Mouse (Mus musculus): ENCODE results near the gene Vwa1. TPM values are rescaled to one million over a fixed set of nuclear protein-coding genes. Genes with fewer than 3 reads are reported as not detected.

Gene Vwa1
- total and polyA plus RNA-seq, 3 experiments, result 0.13 to 1.8 (median 0.15) TPM

GRCm38 (mm10) chr4:155788300-155788699 is 13.8 kb upstream of the Vwa1 start:
- H3K79me2 ChIP-seq (replicated peaks; ENCODE audit: control insufficient read depth, extremely low read depth, insufficient read depth, poor library complexity, severe bottlenecking), result no peaks in the 10 kb centered on the region
- H3K4me2 ChIP-seq (ENCODE audit: insufficient read depth, low read depth, poor library complexity, severe bottlenecking), result no peak overlapping the region
- H3K27me3 ChIP-seq (replicated peaks), result peaks cover 36% of the 10 kb centered on the region
- H3K4me1 ChIP-seq (ENCODE audit: control insufficient read depth in 1 of 2, insufficient read depth in 2 of 2), result peaks cover 2 to 16% of the 10 kb centered on the region in 2 experiments; a peak in 3 of 4 replicates
- TF ChIP-seq HCFC1 (IDR thresholded peaks at IDR 0.05; ENCODE audit: low read depth, low read length), result no peak
- TF ChIP-seq RAD21 (IDR thresholded peaks at IDR 0.05; ENCODE audit: low read depth, low read length), result no peak
- TF ChIP-seq CHD2 (IDR thresholded peaks at IDR 0.05; ENCODE audit: low read length), result no peak
- TF ChIP-seq NRF1 (IDR thresholded peaks at IDR 0.05; ENCODE audit: low read depth, low read length), result no peak
- no peak overlapping the region for H3K9ac ChIP-seq (ENCODE audit: insufficient read depth, low read depth)
- H3K27ac ChIP-seq (ENCODE audit: insufficient read depth, low read depth), result no peak overlapping the region
- H3K4me3 ChIP-seq (replicated peaks in 1 of 3; ENCODE audit: low read depth in 2 of 3, low read length in 2 of 3, poor library complexity in 1 of 3), result no peak overlapping the region
- no peaks in the 10 kb centered on the region for H3K36me3 ChIP-seq (replicated peaks in 1 of 2; ENCODE audit: control insufficient read depth in 1 of 2, insufficient read depth in 1 of 2, low read length in 1 of 2)
- no peak for DNase-seq (ENCODE audit: extremely low read depth)
- in situ Hi-C loops (cut with MboI; ENCODE audit: low pct_ligation_motif_present, low pct_unique_long_range_greater_than_20kb, low sequenced_read_pairs) (no loop called here), dilution Hi-C loops (cut with MboI; ENCODE audit: extremely low pct_ligation_motif_present, extremely low pct_unique_long_range_greater_than_20kb, low sequenced_read_pairs) (no loop called here)
- H3K9me3 ChIP-seq (replicated peaks; ENCODE audit: low read length), result no peaks in the 10 kb centered on the region

- Histone ChIP-seq H3K9me3 (replicated peaks; ENCODE audit: low read length) (no peaks in the 10 kb centered on the region), H3K4me2 (ENCODE audit: insufficient read depth, low read depth, poor library complexity, severe bottlenecking) (peak within 1 kb of the TSS; percentile 89; the same call in 1 of the 2 replicates), H3K4me3 (replicated peaks in 1 of 3; ENCODE audit: low read depth in 2 of 3, low read length in 2 of 3, poor library complexity in 1 of 3) (no peak within 1 kb of the TSS), H3K27me3 (replicated peaks) (peaks cover 27% of the 10 kb centered on the region), H3K4me1 (ENCODE audit: control insufficient read depth in 1 of 2, insufficient read depth in 2 of 2) (peaks cover 2 to 18% of the 10 kb centered on the region in 2 experiments; a peak in 3 of 4 replicates), H3K79me2 (replicated peaks; ENCODE audit: control insufficient read depth, extremely low read depth, insufficient read depth, poor library complexity, severe bottlenecking) (no peaks in the 10 kb centered on the region), H3K9ac (ENCODE audit: insufficient read depth, low read depth) (no peak within 1 kb of the TSS), H3K36me3 (replicated peaks in 1 of 2; ENCODE audit: control insufficient read depth in 1 of 2, insufficient read depth in 1 of 2, low read length in 1 of 2) (no peaks in the 10 kb centered on the region), H3K27ac (ENCODE audit: insufficient read depth, low read depth) (no peak within 1 kb of the TSS)
- in situ Hi-C loops (cut with MboI; ENCODE audit: low pct_ligation_motif_present, low pct_unique_long_range_greater_than_20kb, low sequenced_read_pairs), result no loop called here
- TF ChIP-seq CTCF (conservative IDR thresholded peaks at IDR 0.05 in 1 of 2, IDR thresholded peaks at IDR 0.05 in 1 of 2; ENCODE audit: low read depth in 2 of 2, low read length in 2 of 2) (peak in 1 of 2 experiments; percentile 26; a peak in 3 of 4 replicates), USF2 (conservative IDR thresholded peaks at IDR 0.05; ENCODE audit: low read depth, low read length) (no peak)
- no peak for DNase-seq (ENCODE audit: extremely low read depth)
- dilution Hi-C loops (cut with MboI; ENCODE audit: extremely low pct_ligation_motif_present, extremely low pct_unique_long_range_greater_than_20kb, low sequenced_read_pairs), result no loop called here
These were observed 11.3 kb upstream of the Vwa1 start, which contains the start of gene Tmem88b for GRCm38 (mm10) chr4:155785819-155786218. Tmem88b (minus strand) TSS chr4:155785874.

GRCm38 (mm10) chr4:155785246-155785645 is 10.7 kb upstream of the Vwa1 start:
- Histone ChIP-seq H3K4me1 (ENCODE audit: control insufficient read depth in 1 of 2, insufficient read depth in 2 of 2) (peaks cover 0 to 19% of the 10 kb centered on the region in 2 experiments; a peak in 2 of 4 replicates), H3K9ac (ENCODE audit: insufficient read depth, low read depth) (no peak overlapping the region), H3K79me2 (replicated peaks; ENCODE audit: control insufficient read depth, extremely low read depth, insufficient read depth, poor library complexity, severe bottlenecking) (no peaks in the 10 kb centered on the region), H3K27ac (ENCODE audit: insufficient read depth, low read depth) (no peak overlapping the region), H3K27me3 (replicated peaks) (peaks cover 25% of the 10 kb centered on the region), H3K9me3 (replicated peaks; ENCODE audit: low read length) (no peaks in the 10 kb centered on the region), H3K4me3 (replicated peaks in 1 of 3; ENCODE audit: low read depth in 2 of 3, low read length in 2 of 3, poor library complexity in 1 of 3) (no peak overlapping the region), H3K4me2 (ENCODE audit: insufficient read depth, low read depth, poor library complexity, severe bottlenecking) (no peak overlapping the region), H3K36me3 (replicated peaks in 1 of 2; ENCODE audit: control insufficient read depth in 1 of 2, insufficient read depth in 1 of 2, low read length in 1 of 2) (no peaks in the 10 kb centered on the region)
- dilution Hi-C loops (cut with MboI; ENCODE audit: extremely low pct_ligation_motif_present, extremely low pct_unique_long_range_greater_than_20kb, low sequenced_read_pairs) (no loop called here), in situ Hi-C loops (cut with MboI; ENCODE audit: low pct_ligation_motif_present, low pct_unique_long_range_greater_than_20kb, low sequenced_read_pairs) (no loop called here)
- no peak for DNase-seq (ENCODE audit: extremely low read depth)
- TF ChIP-seq SIN3A (IDR thresholded peaks at IDR 0.05; ENCODE audit: low read length) (no peak), MAX (IDR thresholded peaks at IDR 0.05; ENCODE audit: low read length) (no peak), RCOR1 (conservative IDR thresholded peaks at IDR 0.05; ENCODE audit: low read depth, low read length) (no peak), IRF4 (IDR thresholded peaks at IDR 0.05; ENCODE audit: low read depth, low read length) (no peak), NRF1 (IDR thresholded peaks at IDR 0.05; ENCODE audit: low read depth, low read length) (no peak), POLR2AphosphoS2 (IDR thresholded peaks at IDR 0.05; ENCODE audit: low read depth, low read length) (no peak), MEF2A (IDR thresholded peaks at IDR 0.05; ENCODE audit: borderline replicate concordance, low read depth, low read length) (no peak), E2F4 (IDR thresholded peaks at IDR 0.05; ENCODE audit: insufficient replicate concordance, low read depth, low read length) (no peak), NELFE (IDR thresholded peaks at IDR 0.05; ENCODE audit: low read depth, low read length) (no peak), KAT2A (IDR thresholded peaks at IDR 0.05; ENCODE audit: insufficient replicate concordance, low read length) (no peak), ZNF384 (IDR thresholded peaks at IDR 0.05; ENCODE audit: low read depth, low read length) (no peak), ELF1 (IDR thresholded peaks at IDR 0.05; ENCODE audit: low read depth, low read length) (no peak), JUN (IDR thresholded peaks at IDR 0.05; ENCODE audit: insufficient read depth, low read depth, low read length) (no peak), CHD1 (IDR thresholded peaks at IDR 0.05; ENCODE audit: low read depth, low read length) (no peak), MAZ (IDR thresholded peaks at IDR 0.05; ENCODE audit: low read depth, low read length) (no peak), TBP (conservative IDR thresholded peaks at IDR 0.05; ENCODE audit: low read depth, low read length) (no peak), ZKSCAN1 (IDR thresholded peaks at IDR 0.05; ENCODE audit: borderline replicate concordance, low read depth, low read length) (no peak), CHD2 (IDR thresholded peaks at IDR 0.05; ENCODE audit: low read length) (no peak)

Data from CH12.LX (cell line).